Mouse (Mus musculus) adrenal gland, postnatal 25 days (tissue): ENCODE results near the gene Fgf18. TPM values are rescaled to one million over a fixed set of nuclear protein-coding genes. Genes with fewer than 3 reads are reported as not detected.

Experiments
- total RNA-seq: library from RNA; stranded (reverse); gene quantifications from 2 replicates; pipeline ENCODE4 v1.2.3, GENCODE M21; 2021

Fgf18 gene
- total RNA-seq, 1 experiment from 2014 or later: 0.79 TPM

Other genes starting within 250 kb of the Fgf18 start
- 285 and 327 TPM in 2 replicates for gene Npm1, start 15.8 kb upstream of the Fgf18 start, total RNA-seq
- gene Tlx3, start 56.2 kb upstream of the Fgf18 start, total RNA-seq: 0.27 TPM in 1 of 2 replicates, not detected in the other
- gene Gm12117, start 129.3 kb upstream of the Fgf18 start, total RNA-seq: not detected in 2 replicates